Mouse (Mus musculus): ENCODE results near the gene Wdr45. TPM values are rescaled to one million over a fixed set of nuclear protein-coding genes. Genes with fewer than 3 reads are reported as not detected.

Wdr45 gene
- polyA plus RNA-seq, 1 experiment, result 33.6 TPM

DNA sequence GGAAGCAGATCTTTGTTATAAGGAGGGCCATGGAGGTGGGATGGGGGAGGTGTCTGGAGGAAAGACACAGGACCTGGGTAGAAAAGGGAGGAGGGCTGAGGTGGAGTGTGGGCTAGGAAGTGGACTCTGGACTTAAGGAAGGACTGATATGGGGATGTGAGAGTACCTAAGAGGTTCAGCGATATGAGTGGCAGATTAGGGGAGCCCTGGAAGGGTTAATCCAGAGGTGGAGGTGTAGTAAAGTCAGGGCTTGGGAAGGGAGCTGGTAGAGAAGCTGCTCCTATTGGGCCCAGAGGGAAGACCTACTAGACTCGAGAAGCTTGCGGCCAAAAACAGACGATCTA lies 14.8 kb downstream of the Wdr45 start:
- Histone ChIP-seq H3K4me1 (ENCODE audit: control insufficient read depth, insufficient read depth, insufficient read length, low read length) (peaks cover 1% of the 10 kb centered on the region; the same call in 1 of the 2 replicates), H3K36me3 (ENCODE audit: control insufficient read depth, insufficient read depth, low read length) (peaks cover 7% of the 10 kb centered on the region), H3K4me3 (ENCODE audit: low read depth, low read length) (peak overlapping the region; percentile 79), H3K27me3 (ENCODE audit: control insufficient read depth, insufficient read depth, low read length) (no peaks in the 10 kb centered on the region), H3K27ac (ENCODE audit: insufficient read depth, low read depth, low read length) (no peak overlapping the region)
- 18% methylated on average over 4 of the region's 4 CpGs for WGBS
- TF ChIP-seq CTCF (IDR thresholded peaks at IDR 0.05; ENCODE audit: extremely low read depth, insufficient read length, insufficient replicate concordance, low read depth, low read length) (no peak), POLR2A (IDR thresholded peaks at IDR 0.05; ENCODE audit: low read depth, low read length) (no peak)

DNA sequence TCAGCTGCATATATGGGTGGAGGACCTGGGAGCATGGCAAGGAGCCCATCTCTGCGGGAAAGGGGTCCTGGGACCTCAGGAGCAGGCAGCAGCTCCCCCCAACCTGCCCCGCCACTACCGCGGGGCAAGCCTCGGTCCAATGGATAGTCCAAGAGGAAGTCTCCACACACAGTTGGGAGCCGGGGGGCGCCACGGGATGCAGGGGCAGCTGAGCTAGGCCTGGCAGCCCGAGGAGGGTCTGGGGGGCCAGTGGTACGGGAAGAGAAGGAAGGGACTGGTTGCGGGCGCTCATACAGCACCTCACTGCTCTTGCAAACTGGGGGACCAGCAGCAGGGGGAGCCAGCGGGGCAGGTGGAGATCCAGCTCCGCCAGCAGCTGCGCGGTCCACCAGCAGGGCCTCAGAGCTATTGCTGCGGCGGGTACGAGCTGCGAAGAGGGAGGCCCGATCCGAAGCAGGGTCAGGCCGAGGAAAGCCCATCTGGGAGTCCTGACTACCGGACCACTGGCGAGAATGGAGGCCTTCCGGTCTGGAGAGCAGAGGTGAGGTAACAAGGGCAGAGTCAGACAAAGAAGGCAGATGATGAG lies 19.5 kb downstream of the Wdr45 start:
- Histone ChIP-seq H3K27ac (ENCODE audit: insufficient read depth, low read depth, low read length) (no peak overlapping the region), H3K36me3 (ENCODE audit: control insufficient read depth, insufficient read depth, low read length) (peaks cover 6% of the 10 kb centered on the region; the same call in 1 of the 2 replicates), H3K27me3 (ENCODE audit: control insufficient read depth, insufficient read depth, low read length) (no peaks in the 10 kb centered on the region), H3K4me1 (ENCODE audit: control insufficient read depth, insufficient read depth, insufficient read length, low read length) (peaks cover 8% of the 10 kb centered on the region), H3K4me3 (ENCODE audit: low read depth, low read length) (0 out of 2 replicates have a peak overlapping the region, but pooled peaks have one; percentile 33)
- WGBS, result 36% methylated on average over 25 of the region's 26 CpGs
- TF ChIP-seq CTCF (IDR thresholded peaks at IDR 0.05; ENCODE audit: extremely low read depth, insufficient read length, insufficient replicate concordance, low read depth, low read length) (peak; percentile 48), POLR2A (IDR thresholded peaks at IDR 0.05; ENCODE audit: low read depth, low read length) (no peak)

DNA sequence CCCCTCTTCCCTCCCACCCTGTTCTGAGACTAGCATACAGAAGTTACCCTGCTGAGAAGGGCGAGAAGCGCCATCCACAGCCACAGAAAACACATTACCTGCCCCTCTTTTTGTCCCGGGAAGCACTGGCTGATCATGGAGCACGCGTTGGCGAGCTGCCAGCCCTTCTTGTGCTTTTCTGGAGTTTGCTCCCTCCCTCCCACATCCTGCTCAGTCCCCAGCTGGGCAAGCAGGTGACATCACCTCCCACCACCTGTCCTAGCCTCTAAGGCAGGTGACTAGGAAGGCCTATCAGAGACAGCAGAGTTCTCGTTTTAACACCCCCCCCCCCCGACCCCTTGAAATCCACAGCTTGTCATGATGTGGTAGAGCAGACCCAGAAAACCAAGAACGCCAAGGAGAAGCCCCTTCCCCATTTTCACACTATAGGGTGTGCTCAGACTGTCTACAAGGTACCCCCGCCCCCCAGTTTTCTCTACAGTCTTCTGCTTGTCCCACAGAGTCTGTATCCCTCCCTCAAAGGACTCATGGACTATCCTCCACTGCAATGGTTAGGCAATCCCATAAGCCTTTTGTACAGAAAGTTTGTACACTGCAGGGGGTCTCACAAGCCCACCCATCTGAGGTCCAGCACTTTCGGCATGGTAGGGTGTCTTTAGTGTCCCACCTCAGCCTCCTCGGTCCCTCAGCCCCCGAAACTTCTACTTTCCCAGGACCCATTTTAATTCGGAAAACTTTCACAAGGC lies 25.4 kb downstream of the Wdr45 start:
- 40% methylated on average over 14 of the region's 14 CpGs for WGBS
- peak overlapping the region; percentile 61 for H3K4me3 ChIP-seq (ENCODE audit: low read depth, low read length)
- H3K36me3 ChIP-seq (ENCODE audit: control insufficient read depth, insufficient read depth, low read length), result 0 out of 2 replicates have a peak, but pooled peaks cover 3% of the 10 kb centered on the region
- H3K27me3 ChIP-seq (ENCODE audit: control insufficient read depth, insufficient read depth, low read length), result no peaks in the 10 kb centered on the region
- peaks cover 8% of the 10 kb centered on the region for H3K4me1 ChIP-seq (ENCODE audit: control insufficient read depth, insufficient read depth, insufficient read length, low read length)
- H3K27ac ChIP-seq (ENCODE audit: insufficient read depth, low read depth, low read length), result peak overlapping the region; percentile 96
- no peak for TF ChIP-seq CTCF (IDR thresholded peaks at IDR 0.05; ENCODE audit: extremely low read depth, insufficient read length, insufficient replicate concordance, low read depth, low read length)
- no peak for TF ChIP-seq POLR2A (IDR thresholded peaks at IDR 0.05; ENCODE audit: low read depth, low read length)

DNA sequence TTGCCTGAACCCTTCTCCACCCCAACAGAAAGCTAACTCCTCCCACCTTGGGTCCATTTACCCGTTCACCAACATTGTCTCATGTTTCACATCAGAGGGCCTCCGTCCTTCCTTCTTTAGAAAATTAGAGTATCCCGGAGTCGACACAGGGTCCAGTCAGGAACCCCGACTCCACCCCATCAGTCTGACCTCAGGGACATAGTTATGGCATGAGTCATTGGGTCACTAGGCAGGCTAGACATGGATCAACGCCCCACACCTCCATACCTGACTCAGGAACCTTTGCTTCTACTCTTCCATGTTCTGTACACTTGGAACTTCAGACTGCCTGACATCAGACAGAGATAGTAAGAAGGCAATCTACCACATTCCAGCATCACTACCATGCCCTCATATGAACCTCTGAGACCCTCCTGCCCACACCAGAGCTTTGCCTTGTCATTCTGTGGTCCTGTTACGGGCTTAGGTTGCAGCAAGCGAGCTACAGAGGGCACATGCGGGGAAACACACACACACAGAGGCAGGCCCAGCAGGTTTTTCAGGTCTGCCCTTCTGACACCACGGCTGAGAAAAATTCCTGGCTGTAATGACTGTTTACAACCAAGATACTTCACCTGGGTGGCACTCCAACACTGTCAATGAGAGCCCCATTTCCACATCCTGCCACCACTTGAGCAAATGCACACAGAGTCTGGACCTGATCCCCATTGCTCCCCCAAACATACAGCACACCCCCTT lies 26.1 kb downstream of the Wdr45 start:
- Histone ChIP-seq H3K27ac (ENCODE audit: insufficient read depth, low read depth, low read length) (peak overlapping the region; percentile 96), H3K4me3 (ENCODE audit: low read depth, low read length) (peak overlapping the region; percentile 61)

DNA sequence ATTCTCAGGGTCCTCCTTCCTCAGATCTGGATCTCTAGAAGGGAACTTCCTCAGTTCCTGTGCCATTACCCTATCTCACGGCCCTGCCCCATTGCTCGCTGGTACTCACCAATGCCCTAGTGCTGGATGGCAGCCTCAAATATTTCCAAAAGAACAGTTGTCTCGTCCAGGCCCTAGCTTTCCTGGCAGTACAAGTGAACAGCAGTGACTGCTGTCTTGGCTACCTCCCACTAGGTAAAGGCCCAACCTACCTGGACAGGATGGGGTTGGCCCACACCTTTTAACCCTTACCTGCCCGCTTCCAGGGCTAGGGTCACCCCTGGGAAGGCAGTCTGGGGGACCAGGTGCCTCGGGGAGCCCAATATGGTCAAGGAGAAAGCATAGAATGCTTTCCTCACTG lies 27.0 kb downstream of the Wdr45 start:
- Histone ChIP-seq H3K27ac (ENCODE audit: insufficient read depth, low read depth, low read length) (peak overlapping the region; percentile 96), H3K36me3 (ENCODE audit: control insufficient read depth, insufficient read depth, low read length) (0 out of 2 replicates have a peak, but pooled peaks cover 1% of the 10 kb centered on the region), H3K27me3 (ENCODE audit: control insufficient read depth, insufficient read depth, low read length) (no peaks in the 10 kb centered on the region), H3K4me3 (ENCODE audit: low read depth, low read length) (peak overlapping the region; percentile 56), H3K4me1 (ENCODE audit: control insufficient read depth, insufficient read depth, insufficient read length, low read length) (peaks cover 8% of the 10 kb centered on the region)
- WGBS, result 47% methylated on average over 5 of the region's 5 CpGs
- TF ChIP-seq CTCF (IDR thresholded peaks at IDR 0.05; ENCODE audit: extremely low read depth, insufficient read length, insufficient replicate concordance, low read depth, low read length), result no peak
- TF ChIP-seq POLR2A (IDR thresholded peaks at IDR 0.05; ENCODE audit: low read depth, low read length), result no peak

More for the DNA sequence above, 26.1 kb downstream of the Wdr45 start:
- WGBS, result 25% methylated on average over 10 of the region's 10 CpGs
- Histone ChIP-seq H3K4me1 (ENCODE audit: control insufficient read depth, insufficient read depth, insufficient read length, low read length) (peaks cover 8% of the 10 kb centered on the region), H3K36me3 (ENCODE audit: control insufficient read depth, insufficient read depth, low read length) (0 out of 2 replicates have a peak, but pooled peaks cover 1% of the 10 kb centered on the region), H3K27me3 (ENCODE audit: control insufficient read depth, insufficient read depth, low read length) (no peaks in the 10 kb centered on the region)
- TF ChIP-seq CTCF (IDR thresholded peaks at IDR 0.05; ENCODE audit: extremely low read depth, insufficient read length, insufficient replicate concordance, low read depth, low read length) (no peak), POLR2A (IDR thresholded peaks at IDR 0.05; ENCODE audit: low read depth, low read length) (no peak)

DNA sequence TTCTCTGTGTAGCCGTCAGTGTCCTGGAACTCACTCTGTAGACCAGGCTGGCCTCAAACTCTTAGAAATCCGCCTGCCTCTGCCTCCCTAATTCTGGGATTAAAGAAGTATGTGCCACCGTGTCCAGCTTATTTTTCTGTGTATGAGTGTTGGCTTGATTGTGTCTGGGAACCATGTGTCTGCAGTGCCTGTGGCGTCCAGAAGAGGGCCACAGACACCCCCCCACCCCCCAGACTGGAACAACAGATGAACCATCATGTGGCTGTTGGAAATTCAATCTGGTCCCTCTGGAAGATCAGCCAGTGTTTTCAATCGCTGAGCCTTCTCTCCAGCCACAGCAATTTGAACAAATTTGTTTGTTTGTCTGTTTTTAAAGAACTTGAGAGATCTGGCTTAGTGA lies 29.3 kb downstream of the Wdr45 start:
- Histone ChIP-seq H3K4me1 (ENCODE audit: control insufficient read depth, insufficient read depth, insufficient read length, low read length) (peaks cover 2% of the 10 kb centered on the region; the same call in 1 of the 2 replicates), H3K27ac (ENCODE audit: insufficient read depth, low read depth, low read length) (no peak overlapping the region), H3K4me3 (ENCODE audit: low read depth, low read length) (no peak overlapping the region), H3K27me3 (ENCODE audit: control insufficient read depth, insufficient read depth, low read length) (no peaks in the 10 kb centered on the region), H3K36me3 (ENCODE audit: control insufficient read depth, insufficient read depth, low read length) (no peaks in the 10 kb centered on the region)
- 46% methylated on average over 5 of the region's 5 CpGs for WGBS
- TF ChIP-seq CTCF (IDR thresholded peaks at IDR 0.05; ENCODE audit: extremely low read depth, insufficient read length, insufficient replicate concordance, low read depth, low read length), result peak; percentile 32; the same call in 1 of the 2 replicates
- TF ChIP-seq POLR2A (IDR thresholded peaks at IDR 0.05; ENCODE audit: low read depth, low read length), result no peak

Measured in small intestine, adult 2 months (tissue).